Mouse (Mus musculus) c-Kit-positive CD71-positive TER-119-positive erythroid progenitor cells, embryonic 14.5 days (primary cell): ENCODE measurements around the gene Cdh23.

Experiments
- DNase-seq: peaks from one replicate; pipeline ENCODE4 v3.0.0-alpha.2; 2013; ENCODE audit warnings: low spot score

Gene Cdh23

GRCm38 (mm10) chr10:60706268-60706667 lies 10.0 kb upstream of the Cdh23 start:
- DNase-seq, result no peak

GRCm38 (mm10) chr10:60705134-60705533 lies 8.8 kb upstream of the Cdh23 start:
- no peak for DNase-seq

- DNase-seq, result no peak
Observed at GRCm38 (mm10) chr10:60697775-60698174, 1.5 kb upstream of the Cdh23 start.

GRCm38 (mm10) chr10:60696975-60697374 lies 685 bp upstream of the Cdh23 start:
- peak; percentile 29 for DNase-seq

GRCm38 (mm10) chr10:60691671-60692390 lies 4.5 kb downstream of the Cdh23 start:
- no peak for DNase-seq

GRCm38 (mm10) chr10:60690960-60691359 lies 5.3 kb downstream of the Cdh23 start:
- DNase-seq, result no peak

- no peak for DNase-seq
Observed at GRCm38 (mm10) chr10:60689396-60689795, 6.9 kb downstream of the Cdh23 start.

- DNase-seq, result no peak
Observed at GRCm38 (mm10) chr10:60687011-60687776, 9.1 kb downstream of the Cdh23 start.

- no peak for DNase-seq
Observed at GRCm38 (mm10) chr10:60686641-60686975, 9.7 kb downstream of the Cdh23 start.

GRCm38 (mm10) chr10:60685764-60686640 lies 10.3 kb downstream of the Cdh23 start:
- DNase-seq, result no peak

GRCm38 (mm10) chr10:60678926-60679325 lies 17.4 kb downstream of the Cdh23 start:
- DNase-seq, result no peak

- DNase-seq, result no peak
Observed at GRCm38 (mm10) chr10:60677319-60677718, 19.0 kb downstream of the Cdh23 start.

GRCm38 (mm10) chr10:60670166-60670565 lies 26.1 kb downstream of the Cdh23 start:
- DNase-seq, result no peak

GRCm38 (mm10) chr10:60668591-60668990 lies 27.7 kb downstream of the Cdh23 start:
- DNase-seq, result no peak

GRCm38 (mm10) chr10:60660986-60661385 lies 35.3 kb downstream of the Cdh23 start:
- no peak for DNase-seq

- no peak for DNase-seq
Observed at GRCm38 (mm10) chr10:60659450-60660020, 36.8 kb downstream of the Cdh23 start.

- no peak for DNase-seq
Observed at GRCm38 (mm10) chr10:60658176-60658575, 38.1 kb downstream of the Cdh23 start.

GRCm38 (mm10) chr10:60653675-60654074 lies 42.6 kb downstream of the Cdh23 start:
- no peak for DNase-seq

GRCm38 (mm10) chr10:60653106-60653505 lies 43.2 kb downstream of the Cdh23 start:
- no peak for DNase-seq

- DNase-seq, result no peak
Observed at GRCm38 (mm10) chr10:60644079-60644641, 52.1 kb downstream of the Cdh23 start.

- no peak for DNase-seq
Observed at GRCm38 (mm10) chr10:60639291-60639690, 57.0 kb downstream of the Cdh23 start.
